Mouse (Mus musculus) hindbrain, embryonic 11.5 days (tissue): ENCODE measurements around the gene Pknox2. TPM values are rescaled to one million over a fixed set of nuclear protein-coding genes. Genes with fewer than 3 reads are reported as not detected.

Source experiments
- ATAC-seq: fragments of 200-750 bp; cut with Nextera tagmentation; 2 replicates; pipeline ENCODE4 v1.8.0; 2017; ENCODE audit warnings: mild to moderate bottlenecking, moderate TSS enrichment, moderate library complexity; ENCODE audit not compliant: low FRiP score
- DNase-seq: peaks from one replicate; pipeline ENCODE4 v3.0.0-alpha.2; 2015; ENCODE audit warnings: low spot score
- H3K27ac ChIP-seq: fragments of 300-500 bp; sonication (generic); 2 replicates; pipeline ENCODE4 v1.5.1; 2014; ENCODE audit warnings: mild to moderate bottlenecking, low read depth, low read length
- H3K27me3 ChIP-seq: fragments of 300-500 bp; sonication (generic); 2 replicates; pipeline ENCODE4 v1.6.1; 2014; ENCODE audit warnings: mild to moderate bottlenecking, low read length, moderate library complexity, mixed read lengths; ENCODE audit not compliant: control insufficient read depth, insufficient read depth
- H3K36me3 ChIP-seq: fragments of 300-500 bp; sonication (generic); 2 replicates; pipeline ENCODE4 v1.6.1; 2014; ENCODE audit warnings: mild to moderate bottlenecking, low read length, moderate library complexity, mixed read lengths; ENCODE audit not compliant: control insufficient read depth, insufficient read depth
- H3K4me1 ChIP-seq: fragments of 300-500 bp; sonication (generic); replicated peaks from 2 replicates; pipeline ENCODE4 v1.6.1; 2014; ENCODE audit warnings: low read length, mixed read lengths; ENCODE audit not compliant: control insufficient read depth, insufficient read depth
- H3K4me2 ChIP-seq: fragments of 300-500 bp; sonication (generic); replicated peaks from 2 replicates; pipeline ENCODE4 v1.6.1; 2014; ENCODE audit warnings: mild to moderate bottlenecking, low read depth, low read length
- H3K4me3 ChIP-seq: fragments of 300-500 bp; sonication (generic); 2 replicates; pipeline ENCODE4 v1.5.1; 2014; ENCODE audit warnings: low read depth, low read length
- H3K9ac ChIP-seq: fragments of 300-500 bp; sonication (generic); 2 replicates; pipeline ENCODE4 v1.6.1; 2014; ENCODE audit warnings: low read depth, low read length
- H3K9me3 ChIP-seq: fragments of 300-500 bp; sonication (generic); 2 replicates; pipeline ENCODE4 v1.6.1; 2016; ENCODE audit warnings: low read length; ENCODE audit not compliant: control insufficient read depth
- WGBS: fragments of 180-500 bp; shearing (Covaris S2); extraction: QIAGEN DNeasy Blood & Tissue Kit; methylation state at CpG from one replicate; pipeline ENCODE4 v1.1.7; 2014; 5-methylcytosine and 5-hydroxymethylcytosine counted together
- polyA plus RNA-seq: library from polyadenylated mRNA; unstranded; fragments of >200 nt; fragmentation: Nextera tagmentation; extraction: Ambion mirVana; gene quantifications from 2 replicates; pipeline ENCODE4 v1.2.1, GENCODE M21; 2014

Gene Pknox2
- polyA plus RNA-seq, 1 experiment from 2014 or later = 18.8 TPM

DNA sequence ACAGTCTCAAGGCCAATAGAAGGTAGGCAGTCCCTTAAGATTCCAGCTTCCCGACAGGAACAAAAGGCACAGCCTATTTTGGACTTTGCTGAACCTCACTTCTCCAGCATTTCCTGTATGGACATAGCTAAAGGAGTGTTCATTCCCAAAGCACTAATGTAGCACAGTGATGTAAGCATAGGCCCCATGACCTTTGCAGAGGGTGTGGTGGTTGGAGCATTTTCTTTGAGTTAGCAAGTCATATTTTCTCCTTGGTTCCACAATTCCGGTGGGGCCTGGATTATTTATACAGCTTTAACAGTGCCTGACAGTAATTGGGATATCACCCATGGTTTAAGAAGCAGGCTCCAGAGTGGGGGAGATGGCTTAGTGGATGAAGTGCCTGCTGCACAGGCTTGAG lies 298.5 kb downstream of the Pknox2 start:
- no peaks in the 10 kb centered on the region for H3K4me1 ChIP-seq
- peaks cover 8% of the 10 kb centered on the region; the same call in 1 of the 2 replicates for H3K36me3 ChIP-seq

DNA sequence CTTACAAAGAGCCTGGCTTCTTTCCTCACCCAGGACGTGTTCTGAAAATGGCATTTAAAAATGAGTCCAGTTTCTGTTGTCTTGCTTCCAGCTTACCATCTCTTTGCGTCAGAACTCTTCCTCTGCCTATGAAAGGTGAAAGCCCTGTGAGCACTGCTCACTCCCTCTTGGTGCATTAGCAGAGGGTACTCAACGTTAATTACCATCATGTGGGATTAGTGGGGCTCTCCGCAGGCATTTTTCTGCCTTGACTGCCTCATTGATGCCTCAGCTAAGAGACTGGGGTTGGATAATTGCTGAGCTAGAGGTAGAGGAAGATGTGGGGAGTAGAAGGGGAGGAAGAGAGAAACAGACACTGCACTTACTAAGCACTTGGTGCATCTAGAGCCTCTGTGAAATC lies 300.9 kb downstream of the Pknox2 start:
- no peak for DNase-seq
- no peak overlapping the region for H3K9ac ChIP-seq
- H3K27ac ChIP-seq = no peak overlapping the region
- no peak overlapping the region for H3K4me3 ChIP-seq
- 58% methylated on average over 4 of the region's 4 CpGs for WGBS
- H3K36me3 ChIP-seq = peaks cover 8% of the 10 kb centered on the region; the same call in 1 of the 2 replicates
- no peak overlapping the region for H3K4me2 ChIP-seq
- no peaks in the 10 kb centered on the region for H3K4me1 ChIP-seq
- ATAC-seq = no peak
- no peaks in the 10 kb centered on the region for H3K27me3 ChIP-seq
- H3K9me3 ChIP-seq = no peaks in the 10 kb centered on the region

More for the DNA sequence above, 298.5 kb downstream of the Pknox2 start:
- Histone ChIP-seq H3K4me2 (no peak overlapping the region), H3K4me3 (no peak overlapping the region), H3K9ac (no peak overlapping the region), H3K9me3 (no peaks in the 10 kb centered on the region), H3K27ac (no peak overlapping the region), H3K27me3 (no peaks in the 10 kb centered on the region)
- ATAC-seq (no peak), DNase-seq (no peak)
- 90% methylated on average over 2 of the region's 2 CpGs for WGBS

Other genes with a start within 250 kb of the Pknox2 start
- gene Tmem218, start 60.8 kb upstream of the Pknox2 start, polyA plus RNA-seq = 16.0 and 16.1 TPM in 2 replicates
- gene Slc37a2, start 108.3 kb upstream of the Pknox2 start, polyA plus RNA-seq = 1.0 and 1.2 TPM in 2 replicates
- gene Ccdc15, start 201.0 kb upstream of the Pknox2 start, polyA plus RNA-seq = 6.8 and 10.2 TPM in 2 replicates
- gene Hepacam, start 219.9 kb upstream of the Pknox2 start, polyA plus RNA-seq = 0.09 TPM in 1 of 2 replicates, not detected in the other